Mouse (Mus musculus) E14TG2a.4 (cell line): ENCODE results near the gene Prr12.

Experiments used
- CTCF ChIP-seq: conservative IDR thresholded peaks from 2 replicates; pipeline ENCODE4 v1.5.1; 2014; ENCODE audit warnings: low read length
- NANOG ChIP-seq: IDR thresholded peaks from 2 replicates; pipeline ENCODE4 v1.6.1; 2014; ENCODE audit warnings: borderline replicate concordance, low read length, mixed read lengths

DNA sequence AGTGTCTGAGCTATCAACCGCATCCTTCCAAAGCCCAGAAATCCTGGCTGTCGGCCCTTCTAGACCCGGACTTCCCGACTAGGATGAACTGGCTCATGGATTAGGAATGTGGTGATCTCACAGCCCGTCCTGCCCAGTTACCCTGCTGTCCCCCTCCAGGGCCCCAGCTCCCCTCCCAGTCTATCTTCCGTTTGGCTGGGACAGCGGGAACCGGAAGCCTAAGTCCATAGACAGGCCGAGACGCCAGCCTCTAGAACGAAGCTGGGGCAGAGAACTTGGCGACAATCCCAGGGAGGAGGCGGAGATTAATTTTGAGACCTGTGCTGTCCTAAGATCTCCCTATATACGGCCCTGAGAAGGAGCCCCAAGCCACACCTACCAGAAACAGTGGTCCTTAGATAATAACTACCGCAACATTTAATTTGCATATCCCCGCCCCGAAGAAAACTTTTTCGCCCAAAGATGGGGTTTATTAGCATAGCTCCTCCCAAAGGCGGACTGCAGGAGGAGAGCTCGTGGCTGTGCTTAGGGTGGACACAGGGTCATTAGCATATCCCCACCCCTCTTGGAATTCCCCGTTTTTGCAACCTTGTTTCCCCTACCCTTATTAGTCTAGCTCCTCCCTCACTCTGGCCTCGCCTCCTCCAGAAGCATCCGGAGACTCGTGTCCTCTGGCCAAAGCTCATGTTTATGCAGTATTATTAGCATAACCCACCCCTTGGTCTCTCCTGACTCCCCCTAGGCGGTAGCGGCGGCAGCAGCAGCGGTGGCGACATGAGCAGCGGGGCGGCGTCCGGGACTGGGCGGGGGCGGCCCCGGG, 35.2 kb downstream of the Prr12 start, which contains the start of gene Rras:
- no peak for TF ChIP-seq CTCF
- TF ChIP-seq NANOG, result no peak
